Mouse (Mus musculus) urinary bladder, postnatal 10 days (tissue): ENCODE results near the gene Ttc39b.
"Not testable (repeated sequence)": the region's sequence is repeated elsewhere in the genome, so short reads cannot be mapped to it uniquely, and the experiment has no call there.

Experiments
- DNase-seq: peaks from one replicate; pipeline ENCODE4 v3.0.0; 2022; ENCODE audit warnings: low spot score

The Ttc39b gene

GRCm38 (mm10) chr4:83273616-83274050 is 50.4 kb downstream of the Ttc39b start:
- no peak for DNase-seq

GRCm38 (mm10) chr4:83272917-83273615 is 51.0 kb downstream of the Ttc39b start:
- no peak for DNase-seq

GRCm38 (mm10) chr4:83270481-83270880 is 53.6 kb downstream of the Ttc39b start:
- no peak for DNase-seq

GRCm38 (mm10) chr4:83269614-83270013 is 54.4 kb downstream of the Ttc39b start:
- no peak for DNase-seq

DNA sequence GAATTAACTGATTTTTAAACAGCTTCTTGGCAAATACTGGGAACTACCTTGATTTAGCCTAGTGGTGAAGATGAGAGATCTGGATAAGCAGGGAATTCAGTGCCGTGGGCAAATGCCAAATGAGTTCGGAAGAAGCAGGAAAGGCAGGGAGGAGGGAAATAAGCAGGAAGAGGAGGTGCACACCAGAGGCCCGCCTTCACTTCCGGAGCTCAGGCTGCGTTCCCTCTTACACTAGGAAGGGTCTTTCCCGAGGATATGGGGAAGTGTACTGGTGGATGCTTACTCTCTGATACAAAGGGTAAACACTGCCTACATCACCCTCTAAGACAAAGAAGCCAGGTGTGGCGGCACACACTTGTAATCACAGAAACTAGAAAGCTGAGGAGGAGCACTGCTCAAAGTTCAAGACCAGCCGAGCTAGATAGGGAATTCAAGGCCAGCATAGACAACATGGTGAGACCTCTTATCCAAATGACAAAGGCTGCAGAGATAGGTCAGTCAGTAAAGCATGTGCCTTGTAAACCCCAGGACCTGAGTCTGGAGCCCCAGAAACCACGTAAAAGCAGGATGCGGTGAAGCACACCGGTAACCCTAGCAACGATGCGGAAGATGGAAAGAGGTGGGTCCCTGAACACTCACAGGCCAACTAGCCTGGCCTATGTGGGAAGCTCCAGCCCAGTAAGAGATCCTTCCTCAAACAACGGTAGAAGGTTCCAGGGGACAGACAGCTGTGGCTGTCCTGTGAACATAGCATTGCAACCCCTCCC is 57.9 kb downstream of the Ttc39b start:
- no peak for DNase-seq

DNA sequence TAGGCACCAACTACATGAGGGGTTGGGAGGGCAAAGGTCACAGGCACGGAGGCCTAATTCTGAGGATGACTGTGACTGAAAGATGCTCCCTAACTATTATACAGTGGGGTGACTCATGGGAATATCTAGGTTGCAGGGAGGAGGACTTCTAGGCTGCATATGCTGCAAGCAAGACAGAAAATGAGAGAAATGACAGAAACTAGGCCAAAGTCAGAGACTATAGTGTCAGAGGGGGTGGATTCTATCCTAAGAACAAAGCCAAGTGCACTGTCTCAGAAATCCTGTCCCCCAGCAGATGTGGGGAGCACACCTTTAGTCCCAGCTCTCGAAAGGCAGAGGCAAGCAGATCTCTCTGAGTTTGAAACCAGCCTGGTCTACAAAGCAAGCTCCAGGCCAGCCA is 59.2 kb downstream of the Ttc39b start:
- no peak for DNase-seq

- no peak for DNase-seq
These were observed 62.1 kb downstream of the Ttc39b start for GRCm38 (mm10) chr4:83261998-83262397.

DNA sequence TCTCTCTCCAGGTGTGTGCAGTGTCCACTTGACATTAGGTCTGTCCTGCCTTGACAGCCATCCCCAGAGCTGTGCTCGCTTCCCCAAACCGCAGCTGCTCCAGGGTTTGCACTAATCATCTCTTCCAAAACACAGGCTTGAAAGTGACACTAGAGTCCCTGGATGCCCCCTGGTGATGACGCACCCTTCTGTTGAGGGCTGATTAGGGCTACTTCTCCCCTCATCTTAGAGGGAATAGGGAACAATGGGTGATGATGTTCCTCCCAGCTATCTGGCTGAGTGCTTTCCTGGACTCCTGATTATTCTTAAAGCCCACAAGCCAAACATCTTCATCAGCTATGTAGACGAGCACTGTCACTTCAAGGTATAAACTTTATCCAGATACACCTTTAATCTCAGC is 64.4 kb downstream of the Ttc39b start:
- DNase-seq: no peak

DNA sequence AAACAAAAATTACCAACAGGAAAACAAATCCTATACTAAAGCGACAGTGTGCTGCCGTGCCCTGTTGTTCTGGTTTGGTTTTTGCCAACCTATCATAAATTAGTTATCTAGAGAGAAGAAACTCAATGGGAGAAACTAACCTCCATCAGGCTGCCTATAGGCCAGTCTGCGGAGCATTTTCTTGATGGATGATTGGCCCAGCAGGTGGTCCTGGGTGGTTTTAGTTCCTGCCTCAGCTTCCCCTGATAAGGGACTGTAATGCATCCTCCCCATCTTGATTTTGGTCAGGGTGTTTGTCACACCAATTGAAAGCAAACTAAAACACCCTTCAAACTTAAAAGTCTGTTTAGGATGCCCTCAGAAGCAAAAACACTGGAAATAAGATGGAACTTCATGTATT is 65.8 kb downstream of the Ttc39b start:
- DNase-seq: no peak

DNA sequence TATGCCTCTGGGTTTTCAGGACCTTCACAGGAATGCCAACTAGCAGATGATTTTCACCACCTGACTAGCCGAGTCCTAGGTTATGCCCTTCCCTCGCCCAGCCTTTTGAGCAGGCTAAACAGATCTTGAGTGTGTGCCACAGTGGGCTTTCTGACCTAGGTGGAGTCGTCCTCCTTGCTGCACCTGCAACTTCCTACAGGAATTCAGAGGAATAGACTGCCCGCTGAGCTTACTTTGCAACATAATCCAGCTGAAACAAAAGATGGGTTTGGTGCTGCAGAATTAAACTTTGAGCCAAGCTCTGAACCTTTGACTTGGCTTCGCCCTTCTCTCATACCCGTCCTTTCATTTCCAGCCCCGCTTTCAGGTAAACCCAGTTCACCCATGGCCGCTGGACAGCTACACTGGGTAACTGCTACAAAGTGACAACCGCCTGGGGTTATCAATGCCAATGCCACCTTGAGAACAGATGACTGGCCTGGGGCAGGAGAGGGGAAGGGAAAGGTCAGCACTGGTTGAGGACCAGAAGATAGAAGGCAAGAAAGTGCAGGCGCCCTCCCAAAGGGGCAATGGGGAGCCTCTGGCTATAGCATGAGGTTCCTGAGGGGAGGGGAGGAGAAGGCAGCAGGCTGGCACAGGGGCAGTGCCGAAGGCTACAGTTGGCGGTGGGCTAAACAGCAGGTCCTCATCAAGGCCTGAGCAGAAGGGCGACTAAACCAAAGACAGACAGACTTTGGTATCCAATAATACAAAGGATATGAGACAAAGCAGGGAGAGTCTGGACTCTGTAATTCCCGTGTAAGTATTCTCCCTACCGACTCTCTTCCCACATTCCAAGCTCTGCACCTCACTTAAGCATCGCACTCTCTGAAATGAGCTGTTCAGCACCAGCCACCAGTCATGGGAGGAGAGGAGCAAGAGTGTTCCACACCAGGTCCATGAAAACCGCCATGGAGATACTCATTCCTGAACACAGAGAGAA is 66.5 kb downstream of the Ttc39b start:
- no peak for DNase-seq

- no peak for DNase-seq
These were observed 67.3 kb downstream of the Ttc39b start for GRCm38 (mm10) chr4:83256779-83257178.

DNA sequence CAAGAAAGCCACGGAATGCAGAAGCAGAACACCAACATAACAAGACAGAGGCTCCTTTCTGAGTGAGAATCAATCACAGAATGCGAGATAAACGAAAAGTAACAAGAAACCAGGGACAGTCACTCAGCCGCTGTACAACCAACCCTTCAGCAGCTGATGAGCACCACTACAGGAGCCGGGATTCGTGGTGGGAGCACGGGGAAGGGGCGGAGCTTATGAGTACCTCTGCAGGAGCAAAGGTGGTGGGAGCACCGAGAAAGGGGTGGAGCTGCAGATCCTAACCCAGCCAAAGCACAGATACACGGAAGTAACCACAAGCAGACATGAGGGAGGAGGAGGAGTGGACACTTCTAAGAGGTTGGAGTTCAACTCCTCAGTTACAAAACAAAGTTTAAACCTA is 69.1 kb downstream of the Ttc39b start:
- DNase-seq: no peak

- DNase-seq: no peak
These were observed 70.4 kb downstream of the Ttc39b start for GRCm38 (mm10) chr4:83253679-83254078.

DNA sequence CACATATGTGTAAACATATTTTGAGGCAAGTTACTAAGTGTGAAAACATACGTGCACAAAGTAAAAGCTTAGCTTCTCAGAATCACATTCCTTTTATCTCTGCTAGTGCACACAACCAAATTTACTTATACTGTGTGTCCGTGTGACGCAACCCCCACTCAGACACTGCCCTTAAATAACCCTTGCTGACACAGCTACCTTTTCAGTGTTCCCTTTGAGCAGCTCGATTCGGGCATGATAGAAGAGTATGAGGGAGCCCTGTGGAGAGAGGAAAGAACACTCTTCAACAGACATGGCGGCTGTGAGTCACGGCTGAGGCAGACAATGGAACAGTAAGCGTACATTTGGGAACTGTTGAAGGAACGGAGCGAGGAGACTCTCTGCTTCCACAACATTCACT is 80.3 kb downstream of the Ttc39b start:
- no peak for DNase-seq

DNA sequence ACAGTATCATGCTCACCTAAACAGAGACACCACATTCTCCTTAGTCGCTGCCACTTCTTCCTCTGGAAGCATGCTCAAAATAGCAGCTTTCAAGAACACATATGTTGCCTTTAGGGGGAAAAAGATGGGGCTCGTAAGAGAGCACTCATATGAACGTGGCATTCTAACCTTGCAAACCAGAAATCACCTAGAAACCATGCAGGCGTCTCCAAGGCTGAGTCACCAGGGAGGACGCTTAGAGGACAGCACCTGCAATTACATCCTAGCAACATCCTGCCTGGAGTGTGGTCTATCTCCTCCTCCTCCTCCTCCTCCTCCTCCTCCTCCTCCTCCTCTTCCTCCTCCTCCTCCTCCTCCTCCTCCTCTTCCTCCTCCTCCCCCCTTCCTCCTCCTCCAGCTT is 82.4 kb downstream of the Ttc39b start:
- DNase-seq: no peak

DNA sequence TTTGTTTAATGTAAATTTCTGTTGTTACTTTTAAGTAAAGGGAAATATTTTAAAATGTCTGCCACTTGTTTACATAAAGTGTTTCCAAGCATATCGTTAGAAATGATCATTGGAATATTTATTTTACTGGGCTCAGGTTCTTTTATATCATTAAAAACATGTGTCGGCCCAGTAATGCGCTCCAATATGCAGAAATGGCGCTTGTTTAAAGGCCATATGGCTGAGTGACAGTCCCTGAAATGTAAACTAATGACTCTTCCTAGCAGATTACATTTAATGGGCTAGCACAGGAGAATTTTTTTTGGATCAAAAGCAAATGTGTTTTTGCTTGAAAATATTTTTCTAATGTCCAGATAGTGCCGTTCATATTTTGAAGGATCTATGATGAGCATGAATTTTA is 86.4 kb downstream of the Ttc39b start:
- no peak for DNase-seq

GRCm38 (mm10) chr4:83235304-83235703 is 88.8 kb downstream of the Ttc39b start:
- DNase-seq: not testable (repeated sequence)

DNA sequence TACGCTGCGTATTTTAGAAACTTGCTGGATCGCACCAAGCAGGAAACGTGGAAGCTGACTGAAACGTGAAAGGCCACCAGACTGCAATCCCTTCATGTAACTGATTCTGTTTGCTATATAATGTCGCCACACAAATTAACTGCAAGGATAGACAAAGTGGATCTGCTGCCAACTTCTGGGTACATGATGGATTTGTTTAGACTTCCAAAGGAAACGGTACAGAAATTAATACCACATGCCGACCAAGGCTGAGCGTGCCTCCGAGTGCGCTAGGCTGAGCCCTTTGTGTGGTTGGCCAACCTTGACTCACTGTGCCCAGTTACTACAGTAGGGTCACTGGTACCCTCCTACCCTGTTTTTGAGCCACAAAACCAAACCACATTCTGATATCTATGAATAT is 89.3 kb downstream of the Ttc39b start:
- no peak for DNase-seq

DNA sequence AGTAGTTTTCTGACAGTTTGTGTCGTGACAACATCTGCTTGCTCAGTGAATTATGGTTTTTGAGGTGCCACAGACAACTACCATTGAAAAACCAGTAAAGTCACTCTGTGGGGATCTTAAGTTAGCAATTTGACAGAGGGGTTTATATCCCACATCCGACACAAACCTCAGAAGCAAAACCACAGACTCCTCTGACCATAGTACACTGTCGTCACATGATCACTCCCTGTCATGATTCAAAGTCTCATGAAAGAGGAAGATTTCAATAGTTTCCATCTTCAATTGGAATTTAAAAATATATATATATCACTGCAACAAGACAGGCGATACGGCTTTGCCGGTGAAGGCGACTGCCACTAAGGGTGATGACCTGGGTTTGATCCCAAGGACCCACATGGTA is 89.9 kb downstream of the Ttc39b start:
- no peak for DNase-seq

DNA sequence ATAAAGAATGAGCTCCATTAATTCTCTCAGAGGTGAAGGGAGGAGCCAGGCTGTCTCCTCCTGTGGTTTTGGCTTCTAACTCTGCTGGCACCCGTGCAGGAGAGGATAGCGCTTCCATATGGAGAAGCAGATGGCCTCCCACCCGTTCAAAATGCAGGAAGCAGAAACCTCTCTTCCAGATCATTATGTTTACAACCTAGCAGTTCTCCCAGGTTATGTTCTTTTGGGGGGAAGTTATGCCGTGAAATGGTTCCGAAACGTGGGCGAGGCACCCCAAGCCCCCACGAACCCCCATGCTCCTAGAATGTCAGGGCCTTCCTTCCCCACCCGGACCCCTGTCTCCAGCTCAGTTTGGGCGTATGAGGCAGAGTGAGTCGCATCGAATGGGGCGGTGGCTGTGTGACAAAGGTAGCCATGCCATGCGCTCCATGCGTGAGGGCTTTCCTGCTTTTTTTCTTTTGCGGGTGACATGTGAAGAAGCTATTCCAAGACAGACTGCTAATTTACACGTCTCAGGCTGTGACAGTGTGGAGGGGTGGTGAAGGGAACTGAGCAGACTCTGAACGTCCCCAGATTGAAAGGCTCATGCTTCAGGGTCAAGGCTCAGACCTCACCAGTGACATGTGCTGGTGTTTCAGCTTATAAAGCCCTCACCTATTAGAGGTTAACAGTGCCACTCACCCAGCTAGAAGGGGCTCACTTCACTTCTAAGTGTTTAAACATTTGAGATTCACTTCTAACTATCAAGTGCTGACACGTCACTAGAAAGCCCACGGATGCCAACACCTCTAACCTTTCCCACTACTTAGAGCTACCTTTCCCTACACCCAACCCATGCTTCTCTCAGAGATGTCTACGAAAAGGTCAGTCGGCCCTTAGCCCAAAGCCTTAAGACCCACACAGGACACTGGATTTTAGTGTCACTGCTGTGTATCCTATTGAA is 90.6 kb downstream of the Ttc39b start:
- no peak for DNase-seq

DNA sequence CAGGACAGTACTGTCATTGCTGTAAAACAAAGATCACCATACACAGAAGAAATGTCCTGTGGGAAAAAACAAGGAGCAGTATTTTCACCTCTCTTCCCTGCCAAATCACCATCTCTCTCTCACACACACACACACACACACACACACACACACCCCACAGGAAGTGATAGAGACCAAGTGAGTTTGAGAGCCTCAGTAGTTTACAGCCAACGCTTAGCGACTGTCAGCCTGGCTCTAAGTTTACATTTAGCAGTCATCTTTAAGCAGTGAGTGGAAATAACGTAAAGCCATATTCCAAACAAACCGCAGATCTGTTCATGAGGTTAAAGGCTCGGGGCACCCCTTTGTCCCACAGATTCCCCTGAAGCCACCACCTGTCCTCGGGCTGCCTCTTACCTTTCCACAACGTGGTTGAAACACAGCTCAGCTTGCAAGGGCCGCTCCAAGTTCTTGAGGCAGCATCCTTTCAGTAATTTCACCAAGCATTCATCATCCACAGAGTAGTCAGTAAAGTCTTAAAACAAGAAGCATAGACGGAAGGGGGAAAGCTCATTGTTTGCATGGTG is 91.7 kb downstream of the Ttc39b start:
- no peak for DNase-seq
